Mouse (Mus musculus): ENCODE data around the gene Siah1b. TPM values are rescaled to one million over a fixed set of nuclear protein-coding genes. Genes with fewer than 3 reads are reported as not detected.

The Siah1b gene
- 3.3 TPM for polyA plus RNA-seq (2017; shearing (Covaris generic))

DNA sequence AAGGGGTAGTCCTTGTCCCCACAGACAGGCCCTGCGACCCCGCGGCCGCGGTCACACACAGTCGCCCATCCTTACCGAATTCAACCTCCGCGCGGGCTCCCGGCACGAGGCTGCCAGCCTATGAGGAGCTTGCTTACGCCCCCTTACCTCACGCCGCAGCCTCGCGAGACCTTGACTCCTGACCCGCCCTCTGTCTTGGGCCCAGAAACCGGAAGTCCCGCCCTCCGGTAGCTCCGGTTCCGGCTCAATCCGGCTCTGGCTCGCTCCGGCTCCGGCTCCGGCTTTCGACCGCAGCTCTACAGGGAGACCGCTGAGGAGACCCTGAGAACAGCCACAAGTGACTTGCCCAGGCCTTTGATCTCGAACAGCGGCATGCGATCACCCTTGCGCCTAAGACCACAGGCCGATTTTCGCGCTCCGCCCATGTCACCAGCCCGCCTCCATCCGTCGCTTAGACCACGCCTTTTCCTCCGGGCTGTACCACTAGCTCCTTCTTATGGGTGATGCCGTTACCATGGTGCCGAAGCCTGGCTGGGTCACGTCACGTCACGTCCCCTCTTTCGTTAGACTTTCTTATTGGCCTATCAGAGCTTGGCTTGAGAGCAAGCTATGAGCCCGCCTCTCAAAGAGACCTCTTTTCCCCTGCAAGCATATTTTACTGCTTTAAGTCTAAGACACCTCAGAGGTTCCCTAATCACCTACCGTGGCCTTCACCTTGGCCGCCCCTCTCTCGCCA is at the start of gene Siah1b:
Gene Siah1b, minus strand, starts transcription at position 454 of the 736 bp plus-strand sequence.

DNA sequence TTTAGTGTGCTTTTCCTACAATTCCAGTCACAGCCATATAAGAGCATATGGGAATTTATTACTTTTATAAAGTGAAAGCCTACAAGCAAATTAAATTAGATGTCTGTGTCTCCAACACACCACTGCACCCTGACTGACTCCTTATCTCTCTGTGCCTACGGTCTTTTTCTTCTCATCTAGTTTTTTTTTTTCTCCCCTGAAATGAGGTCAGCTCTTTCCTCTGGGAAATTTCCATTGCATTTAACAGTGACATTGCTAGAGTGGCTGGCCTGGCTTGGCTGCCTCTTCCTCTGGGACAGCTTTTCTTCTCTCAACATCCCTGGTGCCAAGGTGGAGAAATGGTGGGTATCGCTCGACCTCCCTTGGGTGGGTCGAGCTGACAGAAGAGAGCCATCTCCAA is 12.3 kb upstream of the Siah1b start, which contains the start of gene Cltrn:
Gene Cltrn, plus strand, starts transcription at position 249 of the 400 bp plus-strand sequence.

DNA sequence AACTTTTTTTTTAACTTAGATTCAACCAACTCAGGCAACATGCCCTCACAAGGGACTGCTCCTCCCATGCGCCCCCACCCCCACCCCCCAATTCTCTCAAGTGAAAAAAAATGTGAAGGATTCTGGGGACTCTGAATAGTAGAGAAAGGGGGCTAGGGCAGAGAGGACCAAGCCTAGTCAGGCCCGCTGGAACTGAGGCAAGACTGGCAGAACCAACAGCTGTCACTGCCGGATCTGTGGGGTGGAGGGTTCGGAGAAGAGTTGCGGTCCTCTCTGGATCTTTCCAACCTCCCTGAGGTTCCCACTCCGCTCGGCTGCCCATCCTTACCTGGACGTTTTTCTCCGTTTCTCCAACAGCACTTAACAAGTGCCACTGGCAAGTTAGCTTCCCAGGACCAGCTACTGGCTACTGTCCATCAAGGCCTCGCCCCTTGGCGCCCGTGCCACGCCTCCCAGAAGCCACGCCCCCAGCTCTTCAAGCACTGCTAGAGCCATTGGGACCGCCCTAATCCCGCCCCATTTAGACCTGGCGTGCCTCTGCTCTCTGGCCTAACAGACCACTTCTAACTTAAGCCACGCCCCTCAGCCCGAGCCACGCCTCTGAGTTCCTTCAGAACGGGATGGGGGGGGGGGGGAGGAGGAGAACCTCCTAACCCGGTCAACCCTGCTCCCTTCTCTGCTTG is 48.5 kb downstream of the Siah1b start, which contains the start of gene Car5b:
Gene Car5b, minus strand, starts transcription at position 391 of the 683 bp plus-strand sequence.

Other genes with a start within 250 kb of the Siah1b start
- gene Ap1s2, start 167.5 kb downstream of the Siah1b start, polyA plus RNA-seq (2017; shearing (Covaris generic)) = 11.2 TPM
- 69.3 TPM for gene Zrsr2, start 117.8 kb downstream of the Siah1b start, polyA plus RNA-seq (2017; shearing (Covaris generic))
- 3.8 TPM for gene Car5b, start 48.5 kb downstream of the Siah1b start, polyA plus RNA-seq (2017; shearing (Covaris generic))
- gene Cltrn, start 12.3 kb upstream of the Siah1b start, polyA plus RNA-seq (2017; shearing (Covaris generic)) = not detected
- gene Ace2, start 62.8 kb upstream of the Siah1b start, polyA plus RNA-seq (2017; shearing (Covaris generic)) = not detected
- not detected for gene Bmx, start 181.7 kb upstream of the Siah1b start, polyA plus RNA-seq (2017; shearing (Covaris generic))
- not detected for gene Pir, start 192.9 kb upstream of the Siah1b start, polyA plus RNA-seq (2017; shearing (Covaris generic))